Mouse (Mus musculus) ES-Bruce4 (cell line): ENCODE results near the gene Hecw2.

ENCODE experiments used
- CTCF ChIP-seq: IDR thresholded peaks from one replicate; pipeline ENCODE4 v1.8.1; 2011; ENCODE audit warnings: low read depth, low read length
- EP300 ChIP-seq: IDR thresholded peaks from 2 replicates; pipeline ENCODE4 v1.6.1; 2011; ENCODE audit warnings: low read depth, low read length; ENCODE audit not compliant: insufficient read depth

DNA sequence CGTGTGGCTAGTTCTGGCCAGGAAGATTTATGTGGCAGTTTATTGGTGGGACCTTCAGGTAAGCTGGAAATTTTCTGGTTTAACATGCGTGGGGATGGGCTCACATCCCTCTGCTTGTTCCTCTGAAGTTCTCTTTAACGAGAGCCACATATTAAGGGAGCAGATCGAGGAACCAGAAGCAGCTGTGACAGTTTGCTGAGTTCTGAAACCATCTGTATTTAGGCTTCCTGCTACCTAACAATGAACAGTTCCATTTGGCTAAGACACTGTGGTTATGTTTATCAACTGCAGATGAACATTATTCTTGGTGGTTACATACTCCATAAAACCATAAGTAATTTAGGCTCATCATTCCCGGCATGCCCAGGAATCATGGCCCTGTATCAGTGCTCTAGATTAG lies 242.6 kb downstream of the Hecw2 start:
- TF ChIP-seq CTCF (no peak), EP300 (no peak)
